Mouse (Mus musculus): ENCODE data around the gene Apol9a. TPM values are rescaled to one million over a fixed set of nuclear protein-coding genes. Genes with fewer than 3 reads are reported as not detected.

Gene Apol9a
- polyA plus RNA-seq, 1 experiment from 2014 or later = not detected

GRCm38 (mm10) chr15:77366706-77367484 lies 44.0 kb downstream of the Apol9a start:
- Histone ChIP-seq H3K9ac (peak overlapping the region; percentile 33), H3K4me2 (replicated peaks) (peak overlapping the region; percentile 49), H3K36me3 (replicated peaks; ENCODE audit: control insufficient read depth, insufficient read depth) (no peaks in the 10 kb centered on the region), H3K27ac (peak overlapping the region; percentile 77), H3K9me3 (ENCODE audit: control insufficient read depth, low read length) (no peaks in the 10 kb centered on the region), H3K27me3 (ENCODE audit: control insufficient read depth, insufficient read depth, low read length) (no peaks in the 10 kb centered on the region), H3K4me3 (replicated peaks; ENCODE audit: low read length) (peak overlapping the region; percentile 19), H3K4me1 (replicated peaks; ENCODE audit: control insufficient read depth, insufficient read depth, low read length) (peaks cover 29% of the 10 kb centered on the region)
- DNase-seq (ENCODE audit: low spot score) = peak; percentile 94
- 2% methylated on average over 26 of the region's 26 CpGs for WGBS
- peak; percentile 41; the same call in 1 of the 2 replicates for ATAC-seq (ENCODE audit: low FRiP score)

DNA sequence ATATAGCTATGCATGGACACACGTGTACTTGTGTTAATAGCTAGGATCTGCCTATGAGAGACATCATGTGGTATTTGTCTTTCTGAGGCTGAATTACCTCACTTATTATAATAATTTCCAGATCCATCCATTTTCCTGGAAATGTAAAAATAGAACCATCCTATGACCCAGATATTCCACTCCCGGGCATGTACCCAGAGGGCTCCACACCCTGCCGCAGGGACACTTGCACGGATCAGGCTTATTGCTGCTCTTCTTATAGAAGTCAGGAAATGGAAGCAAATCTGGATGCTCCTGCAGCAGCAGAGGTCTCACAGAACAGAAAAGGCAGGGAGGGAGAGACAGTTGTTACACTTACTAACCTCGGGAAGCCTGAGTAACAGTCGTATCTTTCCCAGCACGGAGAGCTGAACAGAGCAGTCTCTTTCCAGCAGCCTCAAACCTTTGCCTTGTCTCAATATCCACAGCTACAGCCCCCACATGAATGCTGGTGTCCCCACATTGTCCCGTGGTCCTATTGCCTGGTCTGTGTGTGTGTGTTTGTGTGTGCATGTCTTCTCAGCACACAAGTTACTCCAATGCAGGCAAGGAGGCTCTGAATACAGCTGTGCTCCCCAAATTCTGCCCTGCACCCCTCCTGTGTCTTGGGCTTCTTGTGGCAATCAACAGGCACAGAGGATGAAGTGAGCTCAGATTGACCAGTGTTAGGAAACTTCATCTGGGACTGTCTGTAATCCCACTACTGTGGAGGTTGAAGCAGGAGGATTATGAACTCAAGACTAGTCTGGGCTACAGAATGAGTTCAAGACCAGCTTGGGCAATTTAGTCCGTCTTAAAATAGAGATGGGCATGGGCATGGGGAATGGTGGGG lies 45.0 kb downstream of the Apol9a start:
- Histone ChIP-seq H3K27ac (no peak overlapping the region), H3K36me3 (replicated peaks; ENCODE audit: control insufficient read depth, insufficient read depth) (no peaks in the 10 kb centered on the region), H3K4me1 (replicated peaks; ENCODE audit: control insufficient read depth, insufficient read depth, low read length) (peaks cover 29% of the 10 kb centered on the region), H3K27me3 (ENCODE audit: control insufficient read depth, insufficient read depth, low read length) (no peaks in the 10 kb centered on the region), H3K4me2 (replicated peaks) (peak overlapping the region; percentile 49), H3K4me3 (replicated peaks; ENCODE audit: low read length) (0 out of 2 replicates have a peak overlapping the region, but pooled peaks have one; percentile 19), H3K9me3 (ENCODE audit: control insufficient read depth, low read length) (no peaks in the 10 kb centered on the region), H3K9ac (no peak overlapping the region)
- WGBS = 62% methylated on average over 9 of the region's 9 CpGs
- DNase-seq (ENCODE audit: low spot score) = no peak
- no peak for ATAC-seq (ENCODE audit: low FRiP score)

DNA sequence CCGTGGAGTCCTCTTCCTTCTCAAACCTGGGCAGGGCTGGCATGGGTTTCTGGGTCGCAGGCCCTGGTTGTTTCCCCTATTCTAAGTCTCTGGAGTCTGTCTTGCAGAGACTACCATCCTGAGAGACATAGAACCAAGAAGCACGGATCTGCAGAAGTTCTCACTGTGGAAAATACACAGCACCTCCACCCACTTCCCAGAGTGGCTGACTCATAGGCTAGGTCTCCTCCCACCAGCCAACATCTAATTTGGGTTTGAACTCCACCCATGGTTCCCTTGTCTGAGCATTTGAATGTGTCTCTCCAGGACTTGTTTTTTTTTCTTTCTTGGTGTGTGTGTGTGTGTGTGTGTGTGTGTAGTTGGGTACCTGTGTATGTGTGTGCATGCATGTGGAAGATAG lies 46.9 kb downstream of the Apol9a start:
- Histone ChIP-seq H3K4me2 (replicated peaks) (no peak overlapping the region), H3K4me3 (replicated peaks; ENCODE audit: low read length) (no peak overlapping the region), H3K9ac (no peak overlapping the region), H3K4me1 (replicated peaks; ENCODE audit: control insufficient read depth, insufficient read depth, low read length) (peaks cover 34% of the 10 kb centered on the region), H3K9me3 (ENCODE audit: control insufficient read depth, low read length) (no peaks in the 10 kb centered on the region), H3K36me3 (replicated peaks; ENCODE audit: control insufficient read depth, insufficient read depth) (no peaks in the 10 kb centered on the region), H3K27me3 (ENCODE audit: control insufficient read depth, insufficient read depth, low read length) (no peaks in the 10 kb centered on the region), H3K27ac (peak overlapping the region; percentile 67)
- ATAC-seq (ENCODE audit: low FRiP score) (no peak), DNase-seq (ENCODE audit: low spot score) (no peak)
- WGBS = 58% methylated on average over 3 of the region's 3 CpGs

GRCm38 (mm10) chr15:77363578-77363977 lies 47.4 kb downstream of the Apol9a start:
- Histone ChIP-seq H3K27ac (peak overlapping the region; percentile 67), H3K9ac (no peak overlapping the region), H3K4me2 (replicated peaks) (no peak overlapping the region), H3K27me3 (ENCODE audit: control insufficient read depth, insufficient read depth, low read length) (no peaks in the 10 kb centered on the region), H3K4me3 (replicated peaks; ENCODE audit: low read length) (no peak overlapping the region), H3K36me3 (replicated peaks; ENCODE audit: control insufficient read depth, insufficient read depth) (no peaks in the 10 kb centered on the region), H3K9me3 (ENCODE audit: control insufficient read depth, low read length) (no peaks in the 10 kb centered on the region), H3K4me1 (replicated peaks; ENCODE audit: control insufficient read depth, insufficient read depth, low read length) (peaks cover 30% of the 10 kb centered on the region)
- DNase-seq (ENCODE audit: low spot score) = peak; percentile 33
- no peak for ATAC-seq (ENCODE audit: low FRiP score)
- 8% methylated on average over 6 of the region's 6 CpGs for WGBS

GRCm38 (mm10) chr15:77362952-77363351 lies 48.0 kb downstream of the Apol9a start:
- DNase-seq (ENCODE audit: low spot score) (no peak), ATAC-seq (ENCODE audit: low FRiP score) (no peak)
- Histone ChIP-seq H3K4me1 (replicated peaks; ENCODE audit: control insufficient read depth, insufficient read depth, low read length) (peaks cover 28% of the 10 kb centered on the region), H3K9ac (no peak overlapping the region), H3K4me3 (replicated peaks; ENCODE audit: low read length) (no peak overlapping the region), H3K4me2 (replicated peaks) (no peak overlapping the region), H3K27me3 (ENCODE audit: control insufficient read depth, insufficient read depth, low read length) (no peaks in the 10 kb centered on the region), H3K27ac (peak overlapping the region; percentile 51; the same call in 1 of the 2 replicates), H3K36me3 (replicated peaks; ENCODE audit: control insufficient read depth, insufficient read depth) (no peaks in the 10 kb centered on the region), H3K9me3 (ENCODE audit: control insufficient read depth, low read length) (no peaks in the 10 kb centered on the region)
- WGBS = 23% methylated on average over 5 of the region's 5 CpGs

DNA sequence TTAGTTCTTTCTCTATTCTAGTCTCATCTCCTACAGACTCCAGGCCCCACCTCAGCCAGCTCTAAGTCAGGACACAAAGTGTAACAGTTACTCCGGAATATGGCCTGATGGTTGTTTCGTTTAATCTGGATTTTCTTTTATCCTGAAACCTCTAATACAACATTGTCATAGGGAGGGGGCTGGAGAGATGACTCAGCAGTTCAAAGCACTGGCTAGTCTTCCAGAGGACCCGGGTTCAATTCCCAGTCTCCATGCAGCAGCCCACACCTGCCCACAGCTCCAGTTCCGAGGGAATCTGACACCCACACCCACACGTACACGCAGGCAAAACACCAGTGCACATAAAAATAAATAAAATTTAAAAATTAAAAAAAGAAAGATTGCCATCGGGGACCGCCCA lies 51.0 kb downstream of the Apol9a start:
- no peaks in the 10 kb centered on the region for H3K9me3 ChIP-seq (ENCODE audit: control insufficient read depth, low read length)
- H3K36me3 ChIP-seq (replicated peaks; ENCODE audit: control insufficient read depth, insufficient read depth) = no peaks in the 10 kb centered on the region
- H3K9ac ChIP-seq = no peak overlapping the region
- ATAC-seq (ENCODE audit: low FRiP score) (no peak), DNase-seq (ENCODE audit: low spot score) (no peak)
- peak overlapping the region; percentile 81; the same call in 1 of the 2 replicates for H3K27ac ChIP-seq
- H3K4me1 ChIP-seq (replicated peaks; ENCODE audit: control insufficient read depth, insufficient read depth, low read length) = peaks cover 37% of the 10 kb centered on the region
- no peaks in the 10 kb centered on the region for H3K27me3 ChIP-seq (ENCODE audit: control insufficient read depth, insufficient read depth, low read length)
- 94% methylated on average over 8 of the region's 8 CpGs for WGBS
- H3K4me2 ChIP-seq (replicated peaks) = no peak overlapping the region
- H3K4me3 ChIP-seq (replicated peaks; ENCODE audit: low read length) = no peak overlapping the region

- Histone ChIP-seq H3K4me3 (replicated peaks; ENCODE audit: low read length) (no peak overlapping the region), H3K9me3 (ENCODE audit: control insufficient read depth, low read length) (no peaks in the 10 kb centered on the region), H3K4me1 (replicated peaks; ENCODE audit: control insufficient read depth, insufficient read depth, low read length) (peaks cover 41% of the 10 kb centered on the region), H3K9ac (peak overlapping the region; percentile 53), H3K4me2 (replicated peaks) (0 out of 2 replicates have a peak overlapping the region, but pooled peaks have one; percentile 48), H3K36me3 (replicated peaks; ENCODE audit: control insufficient read depth, insufficient read depth) (no peaks in the 10 kb centered on the region), H3K27ac (peak overlapping the region; percentile 81; the same call in 1 of the 2 replicates), H3K27me3 (ENCODE audit: control insufficient read depth, insufficient read depth, low read length) (no peaks in the 10 kb centered on the region)
- DNase-seq (ENCODE audit: low spot score) = no peak
- ATAC-seq (ENCODE audit: low FRiP score) = no peak
- 60% methylated on average over 9 of the region's 9 CpGs for whole genome bisulfite sequencing
Observed at GRCm38 (mm10) chr15:77359486-77359885, 51.4 kb downstream of the Apol9a start.

DNA sequence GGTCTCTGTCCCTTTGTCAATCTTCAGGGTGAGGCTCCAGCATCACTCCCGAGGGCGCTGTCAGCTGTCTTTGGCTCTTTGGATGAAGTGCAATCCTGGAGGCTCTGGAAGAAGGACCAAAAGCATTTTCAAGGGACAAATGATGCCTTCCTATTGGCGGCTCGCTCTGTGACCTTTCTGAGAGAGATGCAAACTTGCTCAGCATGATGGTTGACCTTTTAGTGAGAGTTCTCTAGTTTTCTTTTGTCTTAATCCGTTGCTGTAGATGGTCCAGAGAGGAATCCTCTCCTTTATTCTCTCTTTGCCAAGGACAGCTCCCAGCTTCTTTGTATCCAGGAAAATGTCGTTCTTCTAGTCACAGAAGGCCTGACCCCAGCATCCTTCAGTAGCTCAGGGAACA lies 51.9 kb downstream of the Apol9a start:
- ATAC-seq (ENCODE audit: low FRiP score) = peak; percentile 38
- Histone ChIP-seq H3K9ac (peak overlapping the region; percentile 53), H3K4me3 (replicated peaks; ENCODE audit: low read length) (peak overlapping the region; percentile 13), H3K36me3 (replicated peaks; ENCODE audit: control insufficient read depth, insufficient read depth) (no peaks in the 10 kb centered on the region), H3K4me2 (replicated peaks) (peak overlapping the region; percentile 48), H3K4me1 (replicated peaks; ENCODE audit: control insufficient read depth, insufficient read depth, low read length) (peaks cover 42% of the 10 kb centered on the region), H3K27ac (peak overlapping the region; percentile 81), H3K9me3 (ENCODE audit: control insufficient read depth, low read length) (no peaks in the 10 kb centered on the region), H3K27me3 (ENCODE audit: control insufficient read depth, insufficient read depth, low read length) (no peaks in the 10 kb centered on the region)
- WGBS = 11% methylated on average over 6 of the region's 6 CpGs
- DNase-seq (ENCODE audit: low spot score) = no peak

All from hindbrain, embryonic 14.5 days (tissue).